21 mouse cellular contexts compared by ENCODE assay signal in the genomic region with DNA sequence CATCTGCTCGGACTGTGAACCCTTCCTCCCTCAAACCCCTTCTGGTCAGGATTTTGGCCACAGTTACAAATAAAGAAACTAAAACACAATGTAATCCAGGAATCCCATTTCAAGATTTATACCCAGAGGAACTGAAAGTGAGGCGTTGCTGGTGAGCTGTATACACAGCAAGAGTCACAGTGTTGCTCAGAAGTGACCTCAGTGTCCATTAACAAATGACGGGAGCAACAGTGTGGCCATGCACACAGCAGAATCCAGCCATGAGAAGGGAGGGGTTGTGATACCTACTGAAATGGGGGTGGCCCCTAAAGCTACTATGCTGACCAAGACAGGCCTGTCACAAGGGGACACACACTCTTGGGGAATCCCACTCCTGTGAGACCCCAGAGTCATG. TPM values are rescaled to one million over a fixed set of nuclear protein-coding genes. Genes with fewer than 3 reads are reported as not detected.
DNase-seq lines count a peak whose midpoint lies in the region; ATAC-seq and TF ChIP-seq lines count a peak whose summit lies in the region.
"Had no signal": no experiment of that assay in that cellular context is flagged by ENCODE, and none has a peak within 500 bp of the region (broad histone marks: within the 10 kb centered on the region; RNA-seq: fewer than 3 reads in every experiment).

No protein-coding gene starts in this region.

- no peak overlapping the region for H3K4me3 ChIP-seq in heart, embryonic 16.5 days (ENCODE audit: low read length)
- no peak overlapping the region for H3K4me3 ChIP-seq in heart, embryonic 12.5 days
- no peak overlapping the region for H3K4me3 ChIP-seq in lung, adult 2 months (replicated peaks; ENCODE audit: extremely low read depth, low read depth, low read length)
- no peak overlapping the region for H3K4me3 ChIP-seq in macrophage (ENCODE audit: inconsistent target)
- H3K4me3 ChIP-seq in forebrain, embryonic 10.5 days, result no peak overlapping the region
- H3K4me3 ChIP-seq in intestine, postnatal 0 days (ENCODE audit: low read depth, low read length), result no peak overlapping the region
- H3K4me3 ChIP-seq: embryonic facial prominence, embryonic 12.5 days; forebrain, embryonic 12.5 days; hindbrain, embryonic 10.5 days; left cerebral cortex, adult 2 months had no signal

- no peak; the same call in 1 of the 2 replicates for ATAC-seq in heart, embryonic 16.5 days (replicated peaks; ENCODE audit: extremely low read depth, insufficient read depth, low FRiP score)
- ATAC-seq in heart, embryonic 12.5 days (ENCODE audit: insufficient number of reproducible peaks, low FRiP score), result no peak
- no peak for ATAC-seq in intestine, postnatal 0 days

- peak overlapping the region; percentile 18; the same call in 1 of the 2 replicates for H3K27ac ChIP-seq in heart, embryonic 16.5 days (ENCODE audit: low read length)
- H3K27ac ChIP-seq in heart, embryonic 12.5 days (ENCODE audit: poor library complexity, severe bottlenecking), result no peak overlapping the region
- peak overlapping the region; percentile 16 for H3K27ac ChIP-seq in macrophage
- H3K27ac ChIP-seq in forebrain, embryonic 10.5 days, result no peak overlapping the region
- H3K27ac ChIP-seq in intestine, postnatal 0 days (ENCODE audit: low read depth, low read length), result no peak overlapping the region
- H3K27ac ChIP-seq: forebrain, embryonic 12.5 days; left cerebral cortex, adult 2 months; liver, embryonic 14.5 days had no signal

- no peaks in the 10 kb centered on the region for H3K9me3 ChIP-seq in heart, embryonic 16.5 days (replicated peaks; ENCODE audit: control insufficient read depth, low read length)
- no peaks in the 10 kb centered on the region for H3K9me3 ChIP-seq in heart, embryonic 12.5 days (replicated peaks)
- no peaks in the 10 kb centered on the region for H3K9me3 ChIP-seq in forebrain, embryonic 10.5 days
- no peaks in the 10 kb centered on the region for H3K9me3 ChIP-seq in intestine, postnatal 0 days (ENCODE audit: control insufficient read depth)
- H3K9me3 ChIP-seq: embryonic facial prominence, embryonic 12.5 days; forebrain, embryonic 12.5 days; hindbrain, embryonic 10.5 days had no signal

- peak overlapping the region; percentile 25; the same call in 1 of the 2 replicates for H3K9ac ChIP-seq in heart, embryonic 16.5 days (ENCODE audit: low read length)
- no peak overlapping the region for H3K9ac ChIP-seq in heart, embryonic 12.5 days
- H3K9ac ChIP-seq in intestine, postnatal 0 days (ENCODE audit: low read depth, low read length), result no peak overlapping the region
- H3K9ac ChIP-seq: embryonic facial prominence, embryonic 12.5 days; forebrain, embryonic 12.5 days; liver, embryonic 14.5 days had no signal

- no peak for TF ChIP-seq POLR2A in lung, adult 2 months (IDR thresholded peaks at IDR 0.05; ENCODE audit: borderline replicate concordance, extremely low read depth, low read depth, low read length)

- no peaks in the 10 kb centered on the region for H3K27me3 ChIP-seq in heart, embryonic 16.5 days (ENCODE audit: control insufficient read depth, insufficient read depth, low read length)
- H3K27me3 ChIP-seq in heart, embryonic 12.5 days (replicated peaks), result no peaks in the 10 kb centered on the region
- H3K27me3 ChIP-seq in forebrain, embryonic 10.5 days (ENCODE audit: poor library complexity, severe bottlenecking), result no peaks in the 10 kb centered on the region
- no peaks in the 10 kb centered on the region for H3K27me3 ChIP-seq in intestine, postnatal 0 days (replicated peaks; ENCODE audit: control insufficient read depth, insufficient read depth, low read length)
- H3K27me3 ChIP-seq: embryonic facial prominence, embryonic 12.5 days; forebrain, embryonic 12.5 days had no signal

- no peak overlapping the region for H3K4me2 ChIP-seq in heart, embryonic 16.5 days (ENCODE audit: low read depth, low read length)
- no peak overlapping the region for H3K4me2 ChIP-seq in heart, embryonic 12.5 days
- H3K4me2 ChIP-seq in intestine, postnatal 0 days (replicated peaks; ENCODE audit: low read depth), result no peak overlapping the region
- H3K4me2 ChIP-seq: embryonic facial prominence, embryonic 12.5 days; forebrain, embryonic 12.5 days had no signal

- DNase-seq in lung, postnatal 36 days, result peak; percentile 24
- DNase-seq in lung, adult 2 months, result no peak
- no peak for DNase-seq in cerebellum, adult 11 months
- DNase-seq in forebrain, embryonic 10.5 days (ENCODE audit: extremely low spot score, low spot score), result no peak
- DNase-seq: B cell, adult 2 months; cerebellum, postnatal 10 days; kidney, postnatal 4 days; right cerebral cortex, adult 18-20 months had no signal

- TF ChIP-seq CTCF in lung, adult 2 months (IDR thresholded peaks at IDR 0.05; ENCODE audit: insufficient read depth, low read length), result no peak
- TF ChIP-seq CTCF in intestine, postnatal 0 days (IDR thresholded peaks at IDR 0.05; ENCODE audit: low read depth), result no peak

- 64% methylated on average over 3 of the region's 3 CpGs for WGBS in heart, embryonic 16.5 days
- WGBS in heart, embryonic 12.5 days, result 72% methylated on average over 3 of the region's 3 CpGs
- WGBS in lung, adult 2 months, result 50% methylated on average over 3 of the region's 3 CpGs
- WGBS in macrophage (ENCODE audit: missing documents), result 3% methylated on average over 3 of the region's 3 CpGs
- 91% methylated on average over 3 of the region's 3 CpGs for WGBS in forebrain, embryonic 10.5 days
- 65% methylated on average over 3 of the region's 3 CpGs for WGBS in intestine, postnatal 0 days

- H3K4me1 ChIP-seq in heart, embryonic 16.5 days (ENCODE audit: control insufficient read depth, insufficient read depth, low read length), result peaks cover 18% of the 10 kb centered on the region
- H3K4me1 ChIP-seq in heart, embryonic 12.5 days (replicated peaks), result peaks cover 14% of the 10 kb centered on the region; the same call in 1 of the 2 replicates
- peaks cover 2% of the 10 kb centered on the region for H3K4me1 ChIP-seq in lung, adult 2 months (ENCODE audit: control insufficient read depth, insufficient read depth, low read length)
- 0 out of 2 replicates have a peak, but pooled peaks cover 7% of the 10 kb centered on the region for H3K4me1 ChIP-seq in forebrain, embryonic 10.5 days
- H3K4me1 ChIP-seq in intestine, postnatal 0 days (replicated peaks; ENCODE audit: control insufficient read depth, insufficient read depth, low read length), result no peaks in the 10 kb centered on the region; the same call in 1 of the 2 replicates

- H3K36me3 ChIP-seq in heart, embryonic 16.5 days (ENCODE audit: control insufficient read depth, insufficient read depth), result no peaks in the 10 kb centered on the region
- H3K36me3 ChIP-seq in heart, embryonic 12.5 days, result no peaks in the 10 kb centered on the region
- H3K36me3 ChIP-seq in macrophage (ENCODE audit: inconsistent target), result no peaks in the 10 kb centered on the region
- H3K36me3 ChIP-seq in forebrain, embryonic 10.5 days (replicated peaks), result no peaks in the 10 kb centered on the region
- H3K36me3 ChIP-seq in intestine, postnatal 0 days (ENCODE audit: control insufficient read depth, insufficient read depth), result no peaks in the 10 kb centered on the region
- H3K36me3 ChIP-seq: embryonic facial prominence, embryonic 12.5 days; forebrain, embryonic 12.5 days; hindbrain, embryonic 10.5 days had no signal

- H3K79me2 ChIP-seq in macrophage (ENCODE audit: inconsistent target), result no peaks in the 10 kb centered on the region

RNA-seq across cellular contexts. Expression of a gene that starts 31.3 kb away (rescaled TPM):
- polyA plus RNA-seq in heart, embryonic 16.5 days (2015; fragmentation: Nextera tagmentation; extraction: Ambion mirVana), result 4.8 and 4.9 TPM in 2 replicates
- polyA plus RNA-seq in heart, embryonic 12.5 days (2016; fragmentation: Nextera tagmentation; extraction: Ambion mirVana), result 5.4 and 7.4 TPM in 2 replicates
- 48.5 and 49.1 TPM in 2 replicates for polyA plus RNA-seq in lung, adult 2 months (2012; rRNA removed)
- 10 to 100 TPM in 3 of 26 experiments, 1 to 10 TPM in 19, under 1 TPM in 1, not detected in 3; 0.98 to 27.8 (median 5.1) TPM for total RNA-seq in macrophage (2018; cell fraction: chromatin; rRNA removed)
- total RNA-seq in macrophage (2018; cell fraction: cytosol; rRNA removed), result under 1 TPM in 22 of 26 experiments, not detected in 4; 0.15 to 0.51 (median 0.27) TPM
- 1 to 10 TPM in 13 of 26 experiments, under 1 TPM in 3, not detected in 10; 0.36 to 7.0 (median 1.5) TPM for total RNA-seq in macrophage (2018; cell fraction: nucleus; rRNA removed)
- polyA plus RNA-seq in macrophage (2018), result not detected in 3 replicates
- 0.51 and 1.00 TPM in 2 replicates for polyA plus RNA-seq in forebrain, embryonic 10.5 days (2016; fragmentation: Nextera tagmentation; extraction: Ambion mirVana)
- 1.5 and 1.6 TPM in 2 replicates for polyA plus RNA-seq in intestine, postnatal 0 days (2015; fragmentation: Nextera tagmentation; extraction: Ambion mirVana)

RNA-seq across cellular contexts. Expression of a gene that starts 38.9 kb away (rescaled TPM):
- polyA plus RNA-seq in heart, embryonic 16.5 days (2015; fragmentation: Nextera tagmentation; extraction: Ambion mirVana), result 0.18 TPM in 1 of 2 replicates, not detected in the other
- polyA plus RNA-seq in heart, embryonic 12.5 days (2016; fragmentation: Nextera tagmentation; extraction: Ambion mirVana), result not detected in 2 replicates
- polyA plus RNA-seq in lung, adult 2 months (2012; rRNA removed), result not detected in 2 replicates
- total RNA-seq in macrophage (2018; cell fraction: chromatin; rRNA removed), result not detected
- total RNA-seq in macrophage (2018; cell fraction: cytosol; rRNA removed), result not detected
- total RNA-seq in macrophage (2018; cell fraction: nucleus; rRNA removed), result not detected
- not detected in 3 replicates for polyA plus RNA-seq in macrophage (2018)
- polyA plus RNA-seq in forebrain, embryonic 10.5 days (2016; fragmentation: Nextera tagmentation; extraction: Ambion mirVana), result not detected in 2 replicates
- polyA plus RNA-seq in intestine, postnatal 0 days (2015; fragmentation: Nextera tagmentation; extraction: Ambion mirVana), result not detected in 2 replicates
- total RNA-seq: adrenal gland, adult 18-20 months; left cerebral cortex, adult 2 months; neutrophil, adult 5-6 weeks had no signal
- polyA plus RNA-seq: embryonic facial prominence, embryonic 12.5 days; forebrain, embryonic 12.5 days; gonadal fat pad, adult 2 months; hindbrain, embryonic 10.5 days; intestine, embryonic 14.5 days; liver, embryonic 14.5 days had no signal

RNA-seq across cellular contexts. Expression of a gene that starts 40.2 kb away (rescaled TPM):
- polyA plus RNA-seq in heart, embryonic 16.5 days (2015; fragmentation: Nextera tagmentation; extraction: Ambion mirVana), result not detected in 2 replicates
- 3.0 TPM in 1 of 2 replicates, not detected in the other for polyA plus RNA-seq in heart, embryonic 12.5 days (2016; fragmentation: Nextera tagmentation; extraction: Ambion mirVana)
- polyA plus RNA-seq in lung, adult 2 months (2012; rRNA removed), result 0.24 TPM in 1 of 2 replicates, not detected in the other
- 100 to 1,000 TPM in 23 of 26 experiments, 10 to 100 TPM in 3; 37.2 to 835 (median 160) TPM for total RNA-seq in macrophage (2018; cell fraction: chromatin; rRNA removed)
- 1,000 to 10,000 TPM in 19 of 26 experiments, 100 to 1,000 TPM in 4, 10 to 100 TPM in 3; 38.7 to 4,200 (median 1,875) TPM for total RNA-seq in macrophage (2018; cell fraction: cytosol; rRNA removed)
- 1,000 to 10,000 TPM in 23 of 26 experiments, 100 to 1,000 TPM in 3; 416 to 4,630 (median 2,489) TPM for total RNA-seq in macrophage (2018; cell fraction: nucleus; rRNA removed)
- polyA plus RNA-seq in macrophage (2018), result 9.6 to 6,145 TPM (median 21.2 TPM) in 3 replicates
- polyA plus RNA-seq in forebrain, embryonic 10.5 days (2016; fragmentation: Nextera tagmentation; extraction: Ambion mirVana), result not detected in 2 replicates
- polyA plus RNA-seq in intestine, postnatal 0 days (2015; fragmentation: Nextera tagmentation; extraction: Ambion mirVana), result not detected in 2 replicates
- polyA plus RNA-seq: embryonic facial prominence, embryonic 12.5 days; intestine, embryonic 14.5 days had no signal

RNA-seq across cellular contexts. Expression of a gene that starts 45.3 kb away (rescaled TPM):
- not detected in 2 replicates for polyA plus RNA-seq in heart, embryonic 16.5 days (2015; fragmentation: Nextera tagmentation; extraction: Ambion mirVana)
- not detected in 2 replicates for polyA plus RNA-seq in heart, embryonic 12.5 days (2016; fragmentation: Nextera tagmentation; extraction: Ambion mirVana)
- not detected in 2 replicates for polyA plus RNA-seq in lung, adult 2 months (2012; rRNA removed)
- total RNA-seq in macrophage (2018; cell fraction: chromatin; rRNA removed), result not detected
- not detected for total RNA-seq in macrophage (2018; cell fraction: cytosol; rRNA removed)
- total RNA-seq in macrophage (2018; cell fraction: nucleus; rRNA removed), result not detected
- polyA plus RNA-seq in macrophage (2018), result not detected in 3 replicates
- not detected in 2 replicates for polyA plus RNA-seq in forebrain, embryonic 10.5 days (2016; fragmentation: Nextera tagmentation; extraction: Ambion mirVana)
- polyA plus RNA-seq in intestine, postnatal 0 days (2015; fragmentation: Nextera tagmentation; extraction: Ambion mirVana), result not detected in 2 replicates
- total RNA-seq: adrenal gland, adult 18-20 months; left cerebral cortex, adult 2 months; neutrophil, adult 5-6 weeks had no signal
- polyA plus RNA-seq: embryonic facial prominence, embryonic 12.5 days; forebrain, embryonic 12.5 days; gonadal fat pad, adult 2 months; hindbrain, embryonic 10.5 days; liver, embryonic 14.5 days had no signal

RNA-seq across cellular contexts. Expression of a gene that starts 45.6 kb away (rescaled TPM):
- 470 and 482 TPM in 2 replicates for polyA plus RNA-seq in heart, embryonic 16.5 days (2015; fragmentation: Nextera tagmentation; extraction: Ambion mirVana)
- 431 and 436 TPM in 2 replicates for polyA plus RNA-seq in heart, embryonic 12.5 days (2016; fragmentation: Nextera tagmentation; extraction: Ambion mirVana)
- 689 and 921 TPM in 2 replicates for polyA plus RNA-seq in lung, adult 2 months (2012; rRNA removed)
- 1,000 to 10,000 TPM in 10 of 26 experiments, 100 to 1,000 TPM in 16; 173 to 1,536 (median 811) TPM for total RNA-seq in macrophage (2018; cell fraction: chromatin; rRNA removed)
- total RNA-seq in macrophage (2018; cell fraction: cytosol; rRNA removed), result over 10,000 TPM in 18 of 26 experiments, 1,000 to 10,000 TPM in 8; 7,525 to 19,600 (median 11,156) TPM
- total RNA-seq in macrophage (2018; cell fraction: nucleus; rRNA removed), result over 10,000 TPM in 1 of 26 experiments, 1,000 to 10,000 TPM in 25; 1,185 to 10,670 (median 7,045) TPM
- 15,815 to 17,787 TPM (median 16,857 TPM) in 3 replicates for polyA plus RNA-seq in macrophage (2018)
- 135 and 142 TPM in 2 replicates for polyA plus RNA-seq in forebrain, embryonic 10.5 days (2016; fragmentation: Nextera tagmentation; extraction: Ambion mirVana)
- polyA plus RNA-seq in intestine, postnatal 0 days (2015; fragmentation: Nextera tagmentation; extraction: Ambion mirVana), result 479 and 496 TPM in 2 replicates

Comparison
In these comparisons a context has a peak if more than half of its experiments do, and no peak if none do; other contexts are left out.
1. H3K27ac ChIP-seq: peak in heart, embryonic 16.5 days (single experiment) and macrophage (single experiment); none in heart, embryonic 12.5 days (single experiment), forebrain, embryonic 10.5 days (single experiment) and intestine, postnatal 0 days (single experiment).